Mouse (Mus musculus): ENCODE results near the gene Col9a1. TPM values are rescaled to one million over a fixed set of nuclear protein-coding genes. Genes with fewer than 3 reads are reported as not detected.

Col9a1 gene
- polyA plus RNA-seq, 1 experiment from 2014 or later, result 3.1 TPM

DNA sequence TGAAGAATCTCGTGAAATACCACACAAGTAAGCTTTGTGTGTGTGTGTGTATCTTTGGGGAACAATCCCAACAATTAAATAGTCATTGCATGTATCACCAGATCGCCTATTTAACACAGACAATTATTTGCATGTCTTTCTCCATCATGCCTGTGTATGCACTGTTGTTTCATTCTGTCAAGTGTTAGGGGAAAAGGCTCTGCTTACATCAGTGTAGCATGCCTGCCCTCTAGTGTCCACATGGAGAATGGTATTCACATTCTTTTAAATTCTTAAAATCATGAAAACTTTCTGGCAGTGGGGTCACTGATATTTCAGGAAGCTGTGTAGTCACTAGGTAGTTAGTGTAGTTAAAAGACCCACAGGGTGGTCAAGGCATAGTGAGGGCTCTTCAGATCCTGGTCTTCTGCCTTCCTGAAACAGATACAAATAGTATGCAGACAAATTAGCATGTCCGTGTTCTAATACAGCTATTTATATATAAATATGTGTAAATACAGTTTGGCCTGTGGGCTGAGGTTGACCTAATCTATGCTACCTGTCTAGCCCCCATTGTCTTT is 71.8 kb downstream of the Col9a1 start:
- H3K9ac ChIP-seq, result no peak overlapping the region
- H3K9me3 ChIP-seq, result no peaks in the 10 kb centered on the region
- H3K27ac ChIP-seq, result no peak overlapping the region
- no peaks in the 10 kb centered on the region for H3K4me1 ChIP-seq
- H3K36me3 ChIP-seq, result no peaks in the 10 kb centered on the region
- ATAC-seq (ENCODE audit: insufficient read depth, low FRiP score, low read depth), result no peak
- WGBS, result 42% methylated on average over 3 of the region's 3 CpGs
- H3K4me3 ChIP-seq (replicated peaks), result no peak overlapping the region
- no peak overlapping the region for H3K4me2 ChIP-seq
- H3K27me3 ChIP-seq (replicated peaks), result no peaks in the 10 kb centered on the region

GRCm38 (mm10) chr1:24257961-24258360 is 80.6 kb downstream of the Col9a1 start:
- Histone ChIP-seq H3K9ac (no peak overlapping the region), H3K27me3 (replicated peaks) (no peaks in the 10 kb centered on the region), H3K27ac (no peak overlapping the region), H3K36me3 (no peaks in the 10 kb centered on the region), H3K9me3 (no peaks in the 10 kb centered on the region), H3K4me2 (no peak overlapping the region), H3K4me1 (no peaks in the 10 kb centered on the region), H3K4me3 (replicated peaks) (no peak overlapping the region)
- WGBS, result 62% methylated on average over 5 of the region's 5 CpGs
- ATAC-seq (ENCODE audit: insufficient read depth, low FRiP score, low read depth), result no peak

- H3K9me3 ChIP-seq, result no peaks in the 10 kb centered on the region
- no peak overlapping the region for H3K9ac ChIP-seq
- H3K27me3 ChIP-seq (replicated peaks), result no peaks in the 10 kb centered on the region
- H3K36me3 ChIP-seq, result no peaks in the 10 kb centered on the region
- no peak overlapping the region for H3K4me3 ChIP-seq (replicated peaks)
- H3K4me2 ChIP-seq, result no peak overlapping the region
- no peak for ATAC-seq (ENCODE audit: insufficient read depth, low FRiP score, low read depth)
- no peak overlapping the region for H3K27ac ChIP-seq
- WGBS, result 73% methylated on average over 6 of the region's 6 CpGs
- H3K4me1 ChIP-seq, result no peaks in the 10 kb centered on the region
These were observed 82.0 kb downstream of the Col9a1 start for GRCm38 (mm10) chr1:24259419-24259818.

DNA sequence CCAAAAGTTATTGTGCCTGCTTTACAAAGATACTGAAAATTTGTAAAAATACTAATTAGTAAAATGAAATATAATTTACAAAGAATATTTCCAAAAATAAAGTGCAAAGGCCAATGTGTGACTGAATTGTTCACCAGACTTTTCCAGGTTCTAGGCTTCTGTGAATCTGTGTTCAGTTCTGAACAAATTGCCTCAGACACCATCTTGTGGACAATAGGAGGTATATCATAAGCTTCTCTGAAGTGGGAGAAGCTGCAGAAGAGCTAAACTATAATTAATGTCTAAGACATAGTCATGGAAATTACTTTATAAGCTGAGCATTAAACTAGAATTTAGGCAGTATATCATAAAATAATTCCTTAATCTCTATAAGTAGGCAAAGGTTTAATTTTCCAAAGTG is 83.8 kb downstream of the Col9a1 start:
- Histone ChIP-seq H3K4me2 (no peak overlapping the region), H3K27me3 (replicated peaks) (no peaks in the 10 kb centered on the region), H3K9ac (no peak overlapping the region), H3K4me1 (no peaks in the 10 kb centered on the region), H3K36me3 (no peaks in the 10 kb centered on the region), H3K27ac (no peak overlapping the region), H3K4me3 (replicated peaks) (no peak overlapping the region), H3K9me3 (no peaks in the 10 kb centered on the region)
- no peak for ATAC-seq (ENCODE audit: insufficient read depth, low FRiP score, low read depth)

DNA sequence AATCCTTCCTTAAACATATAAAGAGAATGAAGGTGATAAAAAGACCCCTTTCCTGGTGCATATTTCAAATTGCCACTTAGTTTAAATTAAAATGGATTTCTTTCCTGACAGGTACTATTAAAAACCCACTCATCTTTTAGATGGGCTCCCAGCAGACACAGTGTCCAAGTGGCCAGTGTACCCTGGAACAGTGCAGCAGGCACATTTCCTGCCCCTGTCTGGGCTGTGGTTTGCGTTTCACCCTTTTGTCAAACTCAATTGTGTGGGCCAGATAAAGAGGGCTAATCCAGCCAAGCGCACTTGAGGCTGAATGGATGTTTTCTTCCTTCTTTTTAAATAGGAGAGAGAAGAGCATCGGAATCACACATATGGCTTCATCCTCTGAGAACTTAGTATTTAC is 89.6 kb downstream of the Col9a1 start:
- WGBS, result 45% methylated on average over 3 of the region's 3 CpGs

GRCm38 (mm10) chr1:24286360-24286759 is 109.0 kb downstream of the Col9a1 start:
- Histone ChIP-seq H3K36me3 (no peaks in the 10 kb centered on the region), H3K27ac (no peak overlapping the region), H3K4me2 (no peak overlapping the region), H3K9me3 (no peaks in the 10 kb centered on the region), H3K27me3 (replicated peaks) (no peaks in the 10 kb centered on the region), H3K9ac (no peak overlapping the region), H3K4me1 (no peaks in the 10 kb centered on the region), H3K4me3 (replicated peaks) (no peak overlapping the region)
- WGBS, result 33% methylated on average over 6 of the region's 6 CpGs
- no peak for ATAC-seq (ENCODE audit: insufficient read depth, low FRiP score, low read depth)

More for the DNA sequence above, 89.6 kb downstream of the Col9a1 start:
- no peaks in the 10 kb centered on the region for H3K9me3 ChIP-seq
- H3K4me2 ChIP-seq, result no peak overlapping the region
- no peak overlapping the region for H3K27ac ChIP-seq
- H3K36me3 ChIP-seq, result no peaks in the 10 kb centered on the region
- H3K27me3 ChIP-seq (replicated peaks), result no peaks in the 10 kb centered on the region
- no peak for ATAC-seq (ENCODE audit: insufficient read depth, low FRiP score, low read depth)
- H3K4me3 ChIP-seq (replicated peaks), result no peak overlapping the region
- H3K9ac ChIP-seq, result no peak overlapping the region
- no peaks in the 10 kb centered on the region for H3K4me1 ChIP-seq

- Histone ChIP-seq H3K4me1 (no peaks in the 10 kb centered on the region), H3K27me3 (replicated peaks) (no peaks in the 10 kb centered on the region), H3K9me3 (no peaks in the 10 kb centered on the region), H3K4me3 (replicated peaks) (no peak overlapping the region), H3K36me3 (no peaks in the 10 kb centered on the region), H3K4me2 (no peak overlapping the region), H3K9ac (no peak overlapping the region), H3K27ac (no peak overlapping the region)
- no peak for ATAC-seq (ENCODE audit: insufficient read depth, low FRiP score, low read depth)
- 57% methylated on average over 2 of the region's 2 CpGs for WGBS
These were observed 115.1 kb downstream of the Col9a1 start for GRCm38 (mm10) chr1:24292515-24292914.

DNA sequence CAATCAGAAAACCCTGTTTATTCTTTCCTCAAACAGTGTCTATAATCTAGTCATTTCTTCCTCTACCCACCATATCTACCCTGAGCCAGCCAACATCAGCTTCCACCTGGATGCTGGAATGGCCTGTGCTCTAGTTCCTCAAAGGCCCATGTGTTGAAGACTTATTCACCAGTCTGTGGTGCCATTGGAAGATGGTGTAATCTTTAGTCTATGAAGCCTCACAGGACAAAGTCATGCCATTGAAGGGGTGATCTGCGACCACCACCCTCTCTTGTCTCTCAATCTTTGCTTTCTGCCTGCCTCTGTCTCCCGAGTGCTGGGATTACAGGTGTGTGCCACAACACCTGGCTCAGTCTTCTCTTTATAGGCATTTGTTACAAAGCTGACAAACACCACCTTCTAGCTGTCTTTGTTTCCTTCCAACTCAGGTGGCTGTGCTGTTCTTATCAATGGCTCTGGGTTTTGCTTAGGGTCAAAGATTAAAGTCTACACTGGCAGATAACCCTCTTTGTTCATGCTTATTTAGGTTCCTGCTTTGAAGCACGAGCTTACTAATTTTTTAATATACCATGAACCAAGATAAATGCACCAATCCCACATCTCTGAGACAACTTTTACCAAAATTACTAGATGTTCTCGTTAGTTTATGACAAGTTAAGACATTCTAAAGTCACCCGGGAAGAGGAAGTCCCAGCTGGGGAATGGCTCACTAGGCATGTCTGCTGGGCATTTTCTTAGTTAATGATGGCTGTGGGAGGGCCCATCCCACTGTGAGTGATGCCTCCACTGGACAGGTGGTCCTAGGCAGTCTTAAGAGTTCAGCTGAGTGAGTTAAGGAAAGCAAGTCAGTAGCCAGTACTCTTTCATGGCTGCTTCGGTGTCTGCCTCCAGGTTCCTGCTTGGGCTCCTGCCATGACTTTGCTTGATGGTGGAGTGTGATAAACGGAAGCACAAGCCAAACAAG is 117.9 kb downstream of the Col9a1 start:
- no peaks in the 10 kb centered on the region for H3K27me3 ChIP-seq (replicated peaks)
- no peak for ATAC-seq (ENCODE audit: insufficient read depth, low FRiP score, low read depth)
- no peaks in the 10 kb centered on the region for H3K9me3 ChIP-seq
- no peak overlapping the region for H3K4me3 ChIP-seq (replicated peaks)
- H3K36me3 ChIP-seq, result no peaks in the 10 kb centered on the region
- H3K9ac ChIP-seq, result no peak overlapping the region
- 68% methylated on average over 7 of the region's 7 CpGs for WGBS
- no peaks in the 10 kb centered on the region for H3K4me1 ChIP-seq
- no peak overlapping the region for H3K4me2 ChIP-seq
- no peak overlapping the region for H3K27ac ChIP-seq

DNA sequence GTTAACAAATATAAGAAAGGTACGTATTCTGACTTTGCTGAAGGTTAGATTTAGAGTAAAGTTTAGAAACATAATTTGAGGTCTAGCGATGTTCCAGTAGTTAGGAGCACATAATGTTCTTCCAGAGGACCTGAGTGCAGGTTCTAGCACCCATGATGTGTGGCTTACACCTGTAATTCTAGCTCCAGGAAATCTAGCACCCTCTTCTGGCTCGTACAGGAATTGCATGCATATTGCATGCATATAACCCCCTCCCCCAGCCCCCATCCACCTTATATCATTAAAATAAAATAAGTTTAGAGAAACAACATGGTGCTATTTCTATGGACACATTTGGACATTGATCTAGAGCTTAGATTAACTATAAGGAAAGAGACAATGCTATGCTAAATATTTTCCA is 123.3 kb downstream of the Col9a1 start:
- Histone ChIP-seq H3K27ac (no peak overlapping the region), H3K4me3 (replicated peaks) (no peak overlapping the region), H3K27me3 (replicated peaks) (no peaks in the 10 kb centered on the region), H3K9ac (no peak overlapping the region), H3K4me2 (no peak overlapping the region), H3K9me3 (no peaks in the 10 kb centered on the region), H3K36me3 (no peaks in the 10 kb centered on the region), H3K4me1 (no peaks in the 10 kb centered on the region)
- no peak for ATAC-seq (ENCODE audit: insufficient read depth, low FRiP score, low read depth)
- WGBS, result 82% methylated on average over 3 of the region's 3 CpGs

Other genes with a start within 250 kb of the Col9a1 start
- gene Sdhaf4, start 172.0 kb upstream of the Col9a1 start, polyA plus RNA-seq (2015; fragmentation: Nextera tagmentation; extraction: Ambion mirVana), result 69.6 and 75.6 TPM in 2 replicates
- 35.6 and 38.6 TPM in 2 replicates for gene Fam135a, start 77.3 kb upstream of the Col9a1 start, polyA plus RNA-seq (2015; fragmentation: Nextera tagmentation; extraction: Ambion mirVana)